Mouse (Mus musculus): ENCODE data around the gene Myo16. TPM values are rescaled to one million over a fixed set of nuclear protein-coding genes. Genes with fewer than 3 reads are reported as not detected.

Myo16 gene
- polyA plus RNA-seq, 1 experiment from 2014 or later: 5.5 TPM

- no peaks in the 10 kb centered on the region for H3K9me3 ChIP-seq
- no peak overlapping the region for H3K4me3 ChIP-seq
- H3K27ac ChIP-seq: no peak overlapping the region
- no peak overlapping the region for H3K9ac ChIP-seq
- 84% methylated on average over 10 of the region's 10 CpGs for WGBS
- no peaks in the 10 kb centered on the region for H3K27me3 ChIP-seq
- H3K36me3 ChIP-seq: peaks cover 8% of the 10 kb centered on the region; the same call in 1 of the 2 replicates
- ATAC-seq (ENCODE audit: low FRiP score): no peak
- H3K4me2 ChIP-seq: no peak overlapping the region
- 0 out of 2 replicates have a peak, but pooled peaks cover 4% of the 10 kb centered on the region for H3K4me1 ChIP-seq (replicated peaks)
Measured at GRCm38 (mm10) chr8:10575244-10575643, 421.5 kb downstream of the Myo16 start.

- no peak overlapping the region for H3K4me2 ChIP-seq
- no peaks in the 10 kb centered on the region for H3K9me3 ChIP-seq
- 0 out of 2 replicates have a peak, but pooled peaks cover 6% of the 10 kb centered on the region for H3K27me3 ChIP-seq
- no peaks in the 10 kb centered on the region for H3K36me3 ChIP-seq
- ATAC-seq (ENCODE audit: low FRiP score): no peak
- 38% methylated on average over 10 of the region's 14 CpGs for WGBS
- H3K4me3 ChIP-seq: no peak overlapping the region
- H3K4me1 ChIP-seq (replicated peaks): peaks cover 16% of the 10 kb centered on the region
- no peak overlapping the region for H3K9ac ChIP-seq
- H3K27ac ChIP-seq: no peak overlapping the region
Measured at GRCm38 (mm10) chr8:10586956-10587744, 433.4 kb downstream of the Myo16 start.

GRCm38 (mm10) chr8:10589422-10589933, 435.8 kb downstream of the Myo16 start:
- ATAC-seq (ENCODE audit: low FRiP score): no peak
- Histone ChIP-seq H3K4me2 (no peak overlapping the region), H3K27ac (no peak overlapping the region), H3K36me3 (no peaks in the 10 kb centered on the region), H3K9ac (no peak overlapping the region), H3K4me1 (replicated peaks) (peaks cover 16% of the 10 kb centered on the region), H3K27me3 (0 out of 2 replicates have a peak, but pooled peaks cover 6% of the 10 kb centered on the region), H3K9me3 (no peaks in the 10 kb centered on the region), H3K4me3 (no peak overlapping the region)
- 87% methylated on average over 11 of the region's 11 CpGs for WGBS

- H3K27me3 ChIP-seq: 0 out of 2 replicates have a peak, but pooled peaks cover 3% of the 10 kb centered on the region
- ATAC-seq (ENCODE audit: low FRiP score): no peak
- no peak overlapping the region for H3K27ac ChIP-seq
- H3K9me3 ChIP-seq: no peaks in the 10 kb centered on the region
- peaks cover 6% of the 10 kb centered on the region; the same call in 1 of the 2 replicates for H3K36me3 ChIP-seq
- H3K4me3 ChIP-seq: no peak overlapping the region
- H3K4me2 ChIP-seq: no peak overlapping the region
- no peak overlapping the region for H3K9ac ChIP-seq
- H3K4me1 ChIP-seq (replicated peaks): no peaks in the 10 kb centered on the region
- WGBS: 89% methylated on average over 6 of the region's 6 CpGs
Measured at GRCm38 (mm10) chr8:10592917-10593316, 439.2 kb downstream of the Myo16 start.

- 90% methylated on average over 3 of the region's 3 CpGs for WGBS
- no peak overlapping the region for H3K4me2 ChIP-seq
- peaks cover 6% of the 10 kb centered on the region; the same call in 1 of the 2 replicates for H3K36me3 ChIP-seq
- no peaks in the 10 kb centered on the region for H3K4me1 ChIP-seq (replicated peaks)
- no peak overlapping the region for H3K4me3 ChIP-seq
- H3K9ac ChIP-seq: no peak overlapping the region
- no peaks in the 10 kb centered on the region for H3K27me3 ChIP-seq
- no peak for ATAC-seq (ENCODE audit: low FRiP score)
- H3K9me3 ChIP-seq: no peaks in the 10 kb centered on the region
- H3K27ac ChIP-seq: no peak overlapping the region
Measured at GRCm38 (mm10) chr8:10596353-10596752, 442.6 kb downstream of the Myo16 start.

GRCm38 (mm10) chr8:10597595-10597994, 443.9 kb downstream of the Myo16 start:
- no peak for ATAC-seq (ENCODE audit: low FRiP score)
- no peak overlapping the region for H3K9ac ChIP-seq
- no peak overlapping the region for H3K27ac ChIP-seq
- no peaks in the 10 kb centered on the region for H3K9me3 ChIP-seq
- H3K27me3 ChIP-seq: no peaks in the 10 kb centered on the region
- H3K36me3 ChIP-seq: peaks cover 6% of the 10 kb centered on the region; the same call in 1 of the 2 replicates
- no peaks in the 10 kb centered on the region for H3K4me1 ChIP-seq (replicated peaks)
- no peak overlapping the region for H3K4me3 ChIP-seq
- no peak overlapping the region for H3K4me2 ChIP-seq
- WGBS: 86% methylated on average over 5 of the region's 5 CpGs

- 94% methylated on average over 5 of the region's 5 CpGs for WGBS
- ATAC-seq (ENCODE audit: low FRiP score): no peak
Measured at GRCm38 (mm10) chr8:10598889-10599288, 445.2 kb downstream of the Myo16 start.

GRCm38 (mm10) chr8:10606028-10606815, 452.5 kb downstream of the Myo16 start:
- Histone ChIP-seq H3K27ac (no peak overlapping the region), H3K9ac (no peak overlapping the region), H3K27me3 (no peaks in the 10 kb centered on the region), H3K4me1 (replicated peaks) (peaks cover 28% of the 10 kb centered on the region), H3K4me3 (no peak overlapping the region), H3K36me3 (no peaks in the 10 kb centered on the region), H3K9me3 (no peaks in the 10 kb centered on the region), H3K4me2 (no peak overlapping the region)
- ATAC-seq (ENCODE audit: low FRiP score): no peak
- 44% methylated on average over 12 of the region's 12 CpGs for WGBS

More at GRCm38 (mm10) chr8:10598889-10599288, 445.2 kb downstream of the Myo16 start:
- H3K4me1 ChIP-seq (replicated peaks): peaks cover 6% of the 10 kb centered on the region
- H3K27me3 ChIP-seq: no peaks in the 10 kb centered on the region
- H3K9me3 ChIP-seq: no peaks in the 10 kb centered on the region
- H3K9ac ChIP-seq: no peak overlapping the region
- peaks cover 6% of the 10 kb centered on the region; the same call in 1 of the 2 replicates for H3K36me3 ChIP-seq
- H3K4me2 ChIP-seq: no peak overlapping the region
- peak overlapping the region; percentile 19; the same call in 1 of the 2 replicates for H3K27ac ChIP-seq
- H3K4me3 ChIP-seq: no peak overlapping the region

- ATAC-seq (ENCODE audit: low FRiP score): no peak
- Histone ChIP-seq H3K4me1 (replicated peaks) (peaks cover 28% of the 10 kb centered on the region), H3K9me3 (no peaks in the 10 kb centered on the region), H3K9ac (no peak overlapping the region), H3K4me2 (no peak overlapping the region), H3K36me3 (no peaks in the 10 kb centered on the region), H3K4me3 (no peak overlapping the region), H3K27me3 (no peaks in the 10 kb centered on the region), H3K27ac (peak overlapping the region; percentile 14; the same call in 1 of the 2 replicates)
- WGBS: 56% methylated on average over 4 of the region's 4 CpGs
Measured at GRCm38 (mm10) chr8:10606816-10607209, 453.1 kb downstream of the Myo16 start.

GRCm38 (mm10) chr8:10611636-10612035, 457.9 kb downstream of the Myo16 start:
- WGBS: 80% methylated on average over 5 of the region's 5 CpGs
- H3K9ac ChIP-seq: no peak overlapping the region
- H3K36me3 ChIP-seq: no peaks in the 10 kb centered on the region
- H3K4me3 ChIP-seq: no peak overlapping the region
- no peak for ATAC-seq (ENCODE audit: low FRiP score)
- no peaks in the 10 kb centered on the region for H3K27me3 ChIP-seq
- H3K9me3 ChIP-seq: no peaks in the 10 kb centered on the region
- peaks cover 6% of the 10 kb centered on the region; the same call in 1 of the 2 replicates for H3K4me1 ChIP-seq (replicated peaks)
- H3K27ac ChIP-seq: no peak overlapping the region
- no peak overlapping the region for H3K4me2 ChIP-seq

- no peak overlapping the region for H3K9ac ChIP-seq
- 64% methylated on average over 2 of the region's 2 CpGs for WGBS
Measured at GRCm38 (mm10) chr8:10613371-10613770, 459.7 kb downstream of the Myo16 start.

GRCm38 (mm10) chr8:10619689-10620088, 466.0 kb downstream of the Myo16 start:
- no peaks in the 10 kb centered on the region for H3K36me3 ChIP-seq
- H3K4me1 ChIP-seq (replicated peaks): no peaks in the 10 kb centered on the region; the same call in 1 of the 2 replicates
- H3K27me3 ChIP-seq: no peaks in the 10 kb centered on the region
- H3K9me3 ChIP-seq: 0 out of 2 replicates have a peak, but pooled peaks cover 9% of the 10 kb centered on the region
- no peak overlapping the region for H3K27ac ChIP-seq
- no peak for ATAC-seq (ENCODE audit: low FRiP score)
- H3K4me2 ChIP-seq: no peak overlapping the region
- no peak overlapping the region for H3K4me3 ChIP-seq
- H3K9ac ChIP-seq: no peak overlapping the region
- 94% methylated on average over 2 of the region's 2 CpGs for WGBS

More at GRCm38 (mm10) chr8:10613371-10613770, 459.7 kb downstream of the Myo16 start:
- H3K4me3 ChIP-seq: no peak overlapping the region
- no peaks in the 10 kb centered on the region for H3K36me3 ChIP-seq
- ATAC-seq (ENCODE audit: low FRiP score): no peak
- H3K4me2 ChIP-seq: no peak overlapping the region
- no peak overlapping the region for H3K27ac ChIP-seq
- H3K4me1 ChIP-seq (replicated peaks): no peaks in the 10 kb centered on the region; the same call in 1 of the 2 replicates
- 0 out of 2 replicates have a peak, but pooled peaks cover 3% of the 10 kb centered on the region for H3K9me3 ChIP-seq
- H3K27me3 ChIP-seq: no peaks in the 10 kb centered on the region
